ENCODE assay signal across 8 mouse cellular contexts in genomic region chr14:79587139-79587851, GRCm38 (mm10). TPM values are rescaled to one million over a fixed set of nuclear protein-coding genes. Genes with fewer than 3 reads are reported as not detected.
DNase-seq lines count a peak whose midpoint lies in the region; ATAC-seq and TF ChIP-seq lines count a peak whose summit lies in the region.

TSS of gene Sugt1 (plus strand) at chr14:79587691.

- peak within 1 kb of the TSS; percentile 72 for H3K4me2 ChIP-seq in embryonic facial prominence, embryonic 15.5 days (replicated peaks)
- H3K4me2 ChIP-seq in limb, embryonic 14.5 days (replicated peaks; ENCODE audit: low read depth, low read length, severe bottlenecking), result peak within 1 kb of the TSS; percentile 62
- H3K4me2 ChIP-seq in midbrain, postnatal 0 days (ENCODE audit: low read depth, low read length, poor library complexity, severe bottlenecking), result peak within 1 kb of the TSS; percentile 77

- H3K36me3 ChIP-seq in embryonic facial prominence, embryonic 15.5 days, result peaks cover 10% of the 10 kb centered on the region
- 0 out of 2 replicates have a peak, but pooled peaks cover 8% of the 10 kb centered on the region for H3K36me3 ChIP-seq in limb, embryonic 14.5 days (ENCODE audit: control insufficient read depth, insufficient read depth, low read length)
- no peaks in the 10 kb centered on the region for H3K36me3 ChIP-seq in midbrain, postnatal 0 days (ENCODE audit: insufficient read depth, low read length)

- H3K9me3 ChIP-seq in embryonic facial prominence, embryonic 15.5 days (replicated peaks), result no peaks in the 10 kb centered on the region
- H3K9me3 ChIP-seq in limb, embryonic 14.5 days (ENCODE audit: control insufficient read depth, low read length), result no peaks in the 10 kb centered on the region
- H3K9me3 ChIP-seq in midbrain, postnatal 0 days (ENCODE audit: low read length), result no peaks in the 10 kb centered on the region

- peak; percentile 97 for DNase-seq in 416B (ENCODE audit: low read depth)
- DNase-seq in heart, adult 8-10 months (ENCODE audit: low spot score), result peak; percentile 94
- DNase-seq in kidney, adult 9 months, result peak; percentile 98
- DNase-seq in limb, embryonic 14.5 days (ENCODE audit: low spot score), result peak; percentile 94
- peak; percentile 98 for DNase-seq in midbrain, postnatal 0 days (ENCODE audit: low spot score)
- DNase-seq in spleen, postnatal 14 days (ENCODE audit: low spot score in 2 of 2), result peak; percentile 90 to 92

- no peaks in the 10 kb centered on the region for H3K27me3 ChIP-seq in embryonic facial prominence, embryonic 15.5 days
- no peaks in the 10 kb centered on the region for H3K27me3 ChIP-seq in limb, embryonic 14.5 days (ENCODE audit: control insufficient read depth, insufficient read depth, low read length)
- no peaks in the 10 kb centered on the region for H3K27me3 ChIP-seq in midbrain, postnatal 0 days (ENCODE audit: insufficient read depth, low read length)

- TF ChIP-seq CTCF in bone marrow, adult 2 months (IDR thresholded peaks at IDR 0.05; ENCODE audit: control insufficient read depth, insufficient read depth, low read length), result no peak
- no peak for TF ChIP-seq CTCF in midbrain, postnatal 0 days (IDR thresholded peaks at IDR 0.05)

- TF ChIP-seq POLR2A in bone marrow, adult 2 months (IDR thresholded peaks at IDR 0.05; ENCODE audit: borderline replicate concordance, control insufficient read depth, low read depth, low read length), result peak; percentile 80; the same call in 1 of the 2 replicates
- peak; percentile 83; the same call in 1 of the 2 replicates for TF ChIP-seq POLR2A in limb, embryonic 14.5 days (IDR thresholded peaks at IDR 0.05; ENCODE audit: borderline replicate concordance, extremely low read depth, insufficient read depth, insufficient read length)

- no peaks in the 10 kb centered on the region; the same call in 1 of the 2 replicates for H3K4me1 ChIP-seq in bone marrow, adult 2 months (ENCODE audit: control insufficient read depth, insufficient read depth, low read length)
- H3K4me1 ChIP-seq in embryonic facial prominence, embryonic 15.5 days, result peaks cover 18% of the 10 kb centered on the region
- H3K4me1 ChIP-seq in limb, embryonic 14.5 days (ENCODE audit: control insufficient read depth, insufficient read depth, low read length), result peaks cover 16% of the 10 kb centered on the region
- H3K4me1 ChIP-seq in midbrain, postnatal 0 days (ENCODE audit: insufficient read depth, low read length), result peaks cover 14% of the 10 kb centered on the region

- ATAC-seq in embryonic facial prominence, embryonic 15.5 days (ENCODE audit: insufficient number of reproducible peaks, low FRiP score, low TSS enrichment, low read depth), result peak; percentile 99
- peak; percentile 99 for ATAC-seq in limb, embryonic 14.5 days (ENCODE audit: low FRiP score, low read depth)
- ATAC-seq in midbrain, postnatal 0 days (ENCODE audit: low FRiP score), result peak; percentile 99

- peak within 1 kb of the TSS; percentile 96 for H3K27ac ChIP-seq in bone marrow, adult 2 months (ENCODE audit: control insufficient read depth, insufficient read depth, low read depth, low read length, poor library complexity)
- H3K27ac ChIP-seq in embryonic facial prominence, embryonic 15.5 days (replicated peaks), result peak within 1 kb of the TSS; percentile 98
- H3K27ac ChIP-seq in limb, embryonic 14.5 days (replicated peaks; ENCODE audit: low read depth, low read length), result peak within 1 kb of the TSS; percentile 98
- H3K27ac ChIP-seq in midbrain, postnatal 0 days (ENCODE audit: low read depth, low read length), result peak within 1 kb of the TSS; percentile 98

- H3K9ac ChIP-seq in embryonic facial prominence, embryonic 15.5 days, result peak within 1 kb of the TSS; percentile 63
- H3K9ac ChIP-seq in limb, embryonic 14.5 days (ENCODE audit: low read depth, low read length, severe bottlenecking), result peak within 1 kb of the TSS; percentile 75
- peak within 1 kb of the TSS; percentile 71 for H3K9ac ChIP-seq in midbrain, postnatal 0 days (replicated peaks; ENCODE audit: low read length, poor library complexity, severe bottlenecking)

- peak within 1 kb of the TSS; percentile 79 for H3K4me3 ChIP-seq in bone marrow, adult 2 months (replicated peaks; ENCODE audit: control insufficient read depth, low read depth, low read length)
- peak within 1 kb of the TSS; percentile 73 for H3K4me3 ChIP-seq in embryonic facial prominence, embryonic 15.5 days (replicated peaks)
- peak within 1 kb of the TSS; percentile 67 for H3K4me3 ChIP-seq in limb, embryonic 14.5 days (replicated peaks; ENCODE audit: low read length)
- H3K4me3 ChIP-seq in midbrain, postnatal 0 days (ENCODE audit: low read depth, low read length), result peak within 1 kb of the TSS; percentile 68

- under 1% methylated on average over 60 of the region's 60 CpGs for WGBS in bone marrow, adult 2 months
- WGBS in embryonic facial prominence, embryonic 15.5 days, result under 1% methylated on average over 60 of the region's 60 CpGs
- WGBS in limb, embryonic 14.5 days, result under 1% methylated on average over 51 of the region's 60 CpGs
- 0% methylated on average over 60 of the region's 60 CpGs for WGBS in midbrain, postnatal 0 days

RNA-seq across cellular contexts. Expression of gene Sugt1, which starts in this region (rescaled TPM):
- 45.5 and 149 TPM in 2 replicates for polyA plus RNA-seq in bone marrow, adult 2 months (2011; ENCODE audit: insufficient read depth, insufficient read length, low replicate concordance, missing spikeins)
- 112 and 118 TPM in 2 replicates for polyA plus RNA-seq in embryonic facial prominence, embryonic 15.5 days (2015; fragmentation: Nextera tagmentation; extraction: Ambion mirVana)
- 10 to 100 TPM; 61.8 to 67.5 (median 62.6) TPM for total RNA-seq in heart, adult 8-10 months (2022)
- 32.0 and 55.4 TPM in 2 replicates for polyA plus RNA-seq in limb, embryonic 14.5 days (2012; rRNA removed)
- polyA plus RNA-seq in limb, embryonic 14.5 days (2014; fragmentation: Nextera tagmentation; extraction: Ambion mirVana), result 122 and 129 TPM in 2 replicates
- 19.1 and 36.1 TPM in 2 replicates for total RNA-seq in midbrain, postnatal 0 days (2014; rRNA removed)
- 86.0 and 87.0 TPM in 2 replicates for polyA plus RNA-seq in midbrain, postnatal 0 days (2015; fragmentation: Nextera tagmentation; extraction: Ambion mirVana)

Comparison
In these comparisons a context has a peak if more than half of its experiments do, and no peak if none do; other contexts are left out.
1. Peak in every context shown above with its lines: DNase-seq, ATAC-seq, H3K4me3 ChIP-seq and H3K27ac ChIP-seq.